Mouse (Mus musculus): ENCODE results near the gene Adam10.

Gene Adam10

DNA sequence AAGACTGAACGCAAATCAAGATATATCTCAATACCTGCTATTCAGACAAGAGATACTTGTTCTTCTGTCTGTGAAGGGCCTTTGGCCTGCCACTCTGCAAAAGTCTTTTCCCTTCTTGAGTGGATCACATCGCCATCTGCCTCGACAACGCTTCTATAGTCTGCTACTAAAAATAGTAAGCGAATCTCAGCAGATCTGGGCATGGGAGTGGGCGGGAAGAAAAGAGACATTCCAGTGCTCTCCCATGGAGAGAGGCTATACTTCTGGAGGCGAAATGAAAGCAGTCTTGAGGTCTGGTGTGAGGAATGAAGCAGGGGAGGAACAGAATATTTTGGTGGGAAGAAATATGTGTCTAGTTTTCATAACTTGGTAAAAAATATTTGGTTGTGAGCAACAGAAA is 109.9 kb downstream of the Adam10 start:
- no peak for DNase-seq (ENCODE audit: low read depth)

DNA sequence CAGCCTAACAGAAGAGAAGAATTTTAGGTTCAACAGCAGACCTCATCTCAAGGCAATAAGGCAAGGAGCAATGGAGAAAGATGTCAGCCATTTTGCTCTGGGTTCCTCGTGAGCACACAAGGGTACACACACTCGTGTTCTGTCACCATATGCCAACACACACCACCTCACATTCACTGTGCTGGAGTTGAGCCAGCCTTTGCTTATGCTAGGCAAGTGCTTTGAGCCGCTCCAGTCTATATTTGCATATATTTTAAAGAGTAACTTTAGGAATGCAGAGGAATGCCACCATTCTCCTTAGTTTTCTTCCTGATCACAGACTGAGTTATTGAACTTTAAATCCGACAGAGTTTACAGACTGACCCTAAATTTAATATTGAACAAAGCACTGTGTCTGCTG is 111.8 kb downstream of the Adam10 start:
- no peak for DNase-seq (ENCODE audit: low read depth)

DNA sequence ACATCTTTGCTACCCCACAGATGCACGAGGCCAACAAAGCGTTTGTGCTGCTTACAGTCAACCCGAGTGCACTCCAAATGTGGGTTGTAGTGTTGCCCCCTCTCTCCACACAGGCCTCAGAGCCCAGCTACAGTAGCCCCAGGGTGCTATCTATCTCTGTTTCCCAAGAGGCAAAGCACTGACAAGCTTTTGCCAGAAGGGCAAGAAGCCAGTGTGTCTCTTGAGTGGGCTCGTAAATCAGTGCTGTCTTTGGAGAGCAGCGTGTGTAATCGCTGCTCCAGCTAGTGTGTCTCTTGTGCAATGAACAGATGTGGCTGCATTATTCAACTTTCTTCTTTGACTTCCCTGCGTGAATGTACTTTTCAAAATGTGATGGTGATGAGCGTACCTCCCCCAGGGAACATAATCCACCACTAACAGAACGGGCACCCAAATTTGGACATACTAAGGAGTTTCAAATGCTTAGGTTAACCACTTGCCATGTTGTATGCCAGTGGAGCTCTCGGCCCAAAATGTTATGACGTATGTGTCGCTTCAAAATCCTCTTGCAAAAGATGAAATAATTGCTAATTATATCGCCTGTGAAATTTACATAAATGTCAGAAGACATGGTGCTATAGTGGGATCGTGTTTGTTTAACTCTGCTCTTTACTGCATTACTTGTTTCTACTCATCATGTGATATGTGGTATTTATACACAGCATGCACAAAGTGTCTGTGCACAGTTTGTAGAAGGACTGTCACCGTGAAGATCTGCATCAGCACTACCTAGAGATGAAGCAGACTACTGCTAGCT is 116.0 kb downstream of the Adam10 start:
- no peak for DNase-seq (ENCODE audit: low read depth)

DNA sequence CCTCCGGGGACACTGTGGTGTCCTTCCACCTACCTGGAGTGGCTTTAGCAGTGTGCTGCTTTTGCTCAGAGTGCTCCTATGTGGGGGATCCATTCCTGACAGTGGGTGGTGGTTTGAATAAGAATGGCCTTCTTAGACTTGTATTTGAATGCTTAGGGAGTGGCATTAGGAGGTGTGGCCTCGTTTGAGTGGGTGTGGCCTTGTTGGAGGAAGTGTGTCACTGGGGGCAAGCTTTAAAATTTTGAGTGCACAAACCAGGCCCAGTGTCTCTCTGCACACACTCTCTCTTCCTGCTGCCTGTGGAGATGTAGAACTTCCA is 116.6 kb downstream of the Adam10 start:
- no peak for DNase-seq (ENCODE audit: low read depth)

DNA sequence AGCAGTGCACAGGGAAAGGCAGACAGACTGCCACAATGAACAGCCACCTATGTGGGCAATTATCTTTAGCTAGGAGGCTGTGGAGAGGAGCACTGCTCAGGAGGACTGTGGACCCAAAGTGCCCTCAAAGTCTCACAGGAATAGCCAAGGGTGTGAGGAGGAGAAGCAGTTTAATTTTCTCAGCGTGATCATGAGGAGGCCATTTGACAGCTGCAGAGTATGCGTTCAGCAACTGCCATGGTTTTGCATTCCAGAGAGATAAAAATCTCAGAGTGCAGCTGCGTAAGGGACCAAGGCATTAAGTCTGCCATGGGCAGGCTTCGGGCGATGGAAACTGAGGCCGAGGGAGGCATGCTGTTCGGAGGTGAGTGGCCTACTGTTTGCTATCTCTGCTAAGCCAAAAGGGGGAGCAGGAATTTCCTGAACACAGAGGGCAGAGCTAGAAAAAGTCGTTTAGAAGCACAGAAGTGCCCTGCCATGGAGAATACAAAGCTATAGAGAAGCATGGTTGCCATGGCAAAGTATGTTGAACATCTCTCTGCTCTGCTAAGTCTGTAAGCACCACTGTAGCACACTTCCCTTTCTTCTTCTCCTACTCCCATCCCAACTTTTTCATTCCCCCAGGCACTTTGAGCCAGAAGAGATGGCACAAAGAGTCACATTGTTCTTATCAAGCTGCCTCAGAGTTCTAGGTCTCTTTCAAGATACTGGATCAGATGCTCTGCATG is 122.0 kb downstream of the Adam10 start:
- DNase-seq (ENCODE audit: low read depth): no peak

DNA sequence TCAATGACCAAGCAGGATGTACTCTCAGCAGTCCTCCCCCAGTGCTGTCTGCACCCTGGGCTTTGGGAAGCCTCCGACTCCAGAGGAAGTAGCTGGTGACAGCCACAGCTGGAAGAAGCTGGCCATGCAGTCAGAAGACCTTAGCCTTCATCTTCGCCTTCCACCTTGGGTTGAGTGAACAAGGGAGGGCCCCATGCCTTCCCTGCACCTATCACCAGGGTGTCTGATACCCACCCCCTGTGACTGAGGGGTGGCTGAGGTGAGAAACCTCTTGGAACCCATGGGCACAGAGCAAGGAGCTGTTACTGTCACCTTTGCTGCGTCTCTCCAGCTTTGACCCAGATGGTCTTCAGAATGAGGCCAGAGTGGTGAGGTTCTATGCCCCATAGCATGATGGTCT is 123.0 kb downstream of the Adam10 start:
- DNase-seq (ENCODE audit: low read depth): no peak

DNA sequence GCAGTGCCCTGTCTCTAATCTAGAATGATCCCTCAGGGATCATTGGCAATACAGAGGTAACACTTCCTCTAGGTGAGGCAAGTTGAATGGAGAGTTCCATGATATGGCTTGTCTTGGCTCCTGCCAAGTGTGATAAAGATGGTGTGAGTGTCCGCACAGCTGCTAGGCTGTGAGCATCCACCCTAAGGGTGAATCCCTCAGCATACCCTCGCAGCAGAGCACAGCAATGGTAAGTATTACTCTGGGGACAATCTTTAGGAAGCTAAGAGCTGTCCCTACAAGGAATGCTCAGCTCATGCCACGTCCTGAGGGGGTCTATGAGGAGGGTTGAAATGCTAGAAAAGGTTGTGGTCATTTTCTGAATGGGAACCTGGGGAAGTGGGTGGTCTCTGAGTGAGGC is 124.0 kb downstream of the Adam10 start:
- DNase-seq (ENCODE audit: low read depth): no peak

DNA sequence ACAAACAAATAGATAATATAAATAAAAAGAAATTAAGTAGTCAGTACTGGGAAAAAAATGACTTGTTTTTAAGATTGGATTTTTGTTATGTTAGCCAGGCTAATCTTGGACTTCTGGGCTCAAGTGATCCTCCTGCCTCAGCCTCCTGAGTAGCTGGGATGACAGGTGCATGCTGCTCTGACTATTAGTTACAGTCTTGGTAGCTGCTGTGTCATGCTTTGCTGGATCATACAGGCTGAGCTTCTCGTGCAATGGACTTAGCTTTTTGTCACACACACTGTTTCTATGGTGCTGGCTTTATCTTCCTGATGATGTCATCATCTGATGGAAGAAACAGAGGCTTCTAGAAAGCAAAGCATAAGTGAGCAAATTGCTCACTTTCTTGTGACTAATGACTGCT is 127.3 kb downstream of the Adam10 start:
- no peak for DNase-seq (ENCODE audit: low read depth)

DNA sequence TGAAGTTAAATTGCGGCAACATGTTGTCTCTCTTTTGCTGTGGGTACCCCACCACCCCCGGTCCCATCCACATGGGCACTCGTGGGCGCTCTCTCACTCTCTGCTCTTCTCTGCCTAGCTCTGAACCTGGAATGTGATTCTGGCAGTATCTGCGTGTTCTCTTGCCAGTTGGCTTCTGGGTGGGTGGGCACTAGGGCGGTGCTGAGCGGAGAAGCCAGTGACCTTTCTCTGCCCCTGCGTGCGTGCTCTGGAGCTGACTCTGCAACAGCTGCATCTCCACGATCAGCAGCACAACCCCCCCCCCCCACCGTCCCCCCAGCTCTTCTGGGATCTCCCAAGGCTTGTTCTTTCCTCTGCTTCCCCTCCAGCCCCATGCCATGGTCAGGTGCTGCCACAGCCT is 128.9 kb downstream of the Adam10 start:
- DNase-seq (ENCODE audit: low read depth): no peak

DNA sequence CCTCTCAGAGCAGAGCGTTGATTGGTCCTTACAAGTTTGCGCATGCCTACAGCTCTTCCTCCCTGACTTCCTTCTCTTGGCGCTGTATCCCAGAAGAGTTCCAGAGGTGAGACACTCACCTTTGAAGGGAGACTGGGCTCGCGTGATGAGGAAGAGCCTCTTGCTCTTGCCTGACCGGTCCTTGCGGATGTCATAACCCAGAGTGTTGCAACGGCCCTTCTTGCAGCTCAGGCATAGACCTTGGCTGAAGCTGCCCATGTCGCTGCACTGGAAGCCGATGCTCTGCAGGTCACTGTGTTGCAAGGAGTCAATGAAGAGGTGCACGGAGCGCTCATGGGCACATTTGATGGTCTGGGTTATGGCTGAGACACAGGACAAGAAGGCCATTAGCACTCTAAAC is 133.8 kb downstream of the Adam10 start:
- DNase-seq (ENCODE audit: low read depth): no peak

DNA sequence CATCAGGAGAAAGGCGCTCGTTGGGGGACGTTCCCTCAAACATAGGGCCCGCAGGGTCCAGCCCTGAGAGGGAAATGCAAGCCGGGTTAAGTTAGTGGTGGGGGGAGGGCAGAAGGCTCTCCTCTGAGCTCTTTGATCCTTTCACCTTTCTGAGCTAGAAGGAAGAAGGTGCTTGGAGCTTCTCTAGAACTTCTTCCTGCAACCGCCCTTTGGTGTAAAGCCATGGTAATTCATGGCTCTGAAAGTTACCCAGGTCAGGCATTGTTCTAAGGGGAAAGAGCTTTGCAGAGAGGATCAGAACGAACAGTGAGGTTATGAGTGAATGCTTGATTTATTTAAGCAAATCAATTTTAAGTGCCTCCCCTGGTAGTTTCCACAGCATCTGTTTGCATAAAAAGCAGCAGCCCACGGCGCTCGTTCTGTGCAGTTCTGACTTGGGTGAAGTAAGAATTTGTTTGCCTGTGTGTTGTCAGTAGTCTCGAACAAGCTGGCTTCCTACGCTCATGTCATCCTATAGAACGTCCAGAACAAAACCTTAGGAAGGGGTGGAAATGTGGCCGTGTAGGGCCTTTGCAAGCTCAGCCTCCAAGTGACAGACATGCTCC is 138.0 kb downstream of the Adam10 start:
- no peak for DNase-seq (ENCODE audit: low read depth)

DNA sequence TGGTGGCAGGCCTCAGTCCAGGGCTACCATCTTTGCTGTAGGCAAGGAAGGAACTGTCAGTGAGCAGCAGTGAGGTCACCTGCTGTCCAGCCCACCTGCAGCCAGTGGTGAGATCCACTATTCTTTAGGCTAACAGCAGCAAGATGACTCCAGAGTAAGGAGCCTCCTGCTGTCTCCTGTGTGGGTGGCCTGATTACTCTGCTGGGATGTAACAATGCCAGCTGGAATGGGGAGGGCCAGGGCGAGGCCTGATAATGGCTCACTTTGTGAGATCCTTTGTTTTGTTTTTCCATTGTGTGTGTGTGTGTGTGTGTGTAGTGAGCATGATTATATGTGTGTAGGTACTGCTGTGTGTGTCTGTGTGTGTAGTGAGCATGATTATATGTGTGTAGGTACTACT is 138.6 kb downstream of the Adam10 start:
- DNase-seq (ENCODE audit: low read depth): no peak

DNA sequence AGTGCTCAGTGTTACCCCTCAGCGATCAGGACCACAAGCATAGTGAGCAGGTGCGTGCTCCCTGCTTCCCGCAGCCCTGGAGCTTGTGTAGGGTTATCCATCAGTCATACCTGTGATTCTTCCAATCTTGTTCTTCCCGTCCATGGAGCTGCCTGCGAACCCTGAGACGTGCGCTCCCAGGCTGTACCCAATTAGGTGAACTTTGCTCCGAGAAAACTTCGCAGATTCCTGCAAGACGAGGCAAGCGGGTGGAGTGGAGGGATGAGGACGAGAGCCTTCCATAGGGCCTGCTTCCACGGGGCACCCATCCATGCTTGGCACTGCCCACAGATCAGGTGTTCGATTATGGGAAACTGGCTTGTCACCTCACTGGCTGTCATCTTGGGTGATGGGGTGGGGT is 139.9 kb downstream of the Adam10 start:
- no peak for DNase-seq (ENCODE audit: low read depth)

DNA sequence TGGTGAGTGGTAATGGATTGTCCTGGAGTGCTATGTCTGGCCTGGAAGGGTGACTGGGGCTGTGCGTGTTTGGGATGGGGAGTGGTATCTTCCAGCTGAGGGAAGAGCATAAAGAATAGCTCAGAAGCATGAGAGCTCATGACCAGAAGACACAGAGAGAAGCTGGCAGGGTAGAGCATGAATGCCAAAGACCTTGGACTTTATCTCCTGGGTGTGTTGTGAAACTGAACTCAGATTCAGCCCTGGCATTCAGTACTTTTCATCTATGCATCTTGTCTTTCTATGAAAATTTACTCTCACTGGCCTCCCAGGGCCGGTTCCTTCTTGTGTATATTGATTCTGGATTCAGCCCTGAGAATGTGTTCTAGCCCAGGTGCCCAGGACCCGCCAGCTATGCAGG is 145.3 kb downstream of the Adam10 start:
- no peak for DNase-seq (ENCODE audit: low read depth)

DNA sequence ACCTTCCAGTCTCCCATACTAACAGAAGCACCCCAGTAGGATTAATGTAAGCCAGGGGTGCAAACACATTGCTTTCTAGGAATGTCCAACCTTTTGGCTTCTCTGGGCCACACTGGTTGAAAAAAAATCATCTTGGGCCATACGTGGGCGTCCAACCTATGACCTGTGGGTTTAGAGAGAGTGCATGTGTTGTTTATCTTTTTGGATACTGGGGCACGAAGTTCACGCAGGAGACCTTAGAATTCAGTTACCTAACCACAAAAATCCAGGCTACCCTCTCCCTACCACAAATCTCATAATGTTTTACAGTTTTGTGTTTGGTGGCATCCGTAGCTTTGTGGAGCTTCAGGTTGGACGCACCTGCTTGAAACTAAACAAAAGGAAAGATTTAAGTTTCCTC is 149.1 kb downstream of the Adam10 start:
- no peak for DNase-seq (ENCODE audit: low read depth)

Data from induced T-regulatory cell, adult 2 months (primary cell).